Comparison of ENCODE assay signal across 8 mouse cellular contexts in genomic region chr19:31762411-31763245, GRCm38 (mm10). TPM values are rescaled to one million over a fixed set of nuclear protein-coding genes. Genes with fewer than 3 reads are reported as not detected.
DNase-seq lines count a peak whose midpoint lies in the region; ATAC-seq and TF ChIP-seq lines count a peak whose summit lies in the region.

No protein-coding gene starts in this region.

- no peaks in the 10 kb centered on the region for H3K36me3 ChIP-seq in hindbrain, postnatal 0 days (ENCODE audit: insufficient read depth, low read length)
- H3K36me3 ChIP-seq in liver, embryonic 13.5 days: no peaks in the 10 kb centered on the region
- H3K36me3 ChIP-seq in neural tube, embryonic 11.5 days (ENCODE audit: control insufficient read depth, insufficient read depth, low read length): no peaks in the 10 kb centered on the region

- whole genome bisulfite sequencing in hindbrain, postnatal 0 days: 1% methylated on average over 24 of the region's 24 CpGs
- under 1% methylated on average over 24 of the region's 24 CpGs for WGBS in liver, embryonic 13.5 days (ENCODE audit: insufficient replicate concordance)
- WGBS in neural tube, embryonic 11.5 days: under 1% methylated on average over 24 of the region's 24 CpGs

- no peak for TF ChIP-seq CTCF in hindbrain, postnatal 0 days (IDR thresholded peaks at IDR 0.05; ENCODE audit: low read depth)

- peaks cover 33% of the 10 kb centered on the region for H3K27me3 ChIP-seq in hindbrain, postnatal 0 days (ENCODE audit: insufficient read depth, low read length)
- H3K27me3 ChIP-seq in liver, embryonic 13.5 days: peaks cover 44% of the 10 kb centered on the region
- H3K27me3 ChIP-seq in neural tube, embryonic 11.5 days (ENCODE audit: control insufficient read depth, insufficient read depth, low read length): peaks cover 7% of the 10 kb centered on the region

- H3K4me1 ChIP-seq in hindbrain, postnatal 0 days (ENCODE audit: insufficient read depth, low read length): peaks cover 12% of the 10 kb centered on the region; the same call in 1 of the 2 replicates
- peaks cover 43% of the 10 kb centered on the region for H3K4me1 ChIP-seq in liver, embryonic 13.5 days (replicated peaks)
- 0 out of 2 replicates have a peak, but pooled peaks cover 6% of the 10 kb centered on the region for H3K4me1 ChIP-seq in neural tube, embryonic 11.5 days (ENCODE audit: control insufficient read depth, insufficient read depth, low read length)

- H3K27ac ChIP-seq in hindbrain, postnatal 0 days: no peak overlapping the region
- no peak overlapping the region for H3K27ac ChIP-seq in liver, embryonic 13.5 days
- H3K27ac ChIP-seq in neural tube, embryonic 11.5 days (ENCODE audit: low read depth, low read length): peak overlapping the region; percentile 24; the same call in 1 of the 2 replicates

- peak; percentile 57 for DNase-seq in ES-CJ7 (ENCODE audit: low read depth, low spot score)
- DNase-seq in adrenal gland, postnatal 25 days: peak; percentile 42
- DNase-seq in gastrocnemius, postnatal 10 days: peak; percentile 34
- DNase-seq in hindbrain, postnatal 0 days (ENCODE audit: low spot score): peak; percentile 51
- DNase-seq in liver, embryonic 13.5 days: no peak
- DNase-seq in neural tube, embryonic 11.5 days (ENCODE audit: low spot score): peak; percentile 75
- no peak for DNase-seq in thymus, postnatal 10 days (ENCODE audit: low spot score in 2 of 2)
- no peak for DNase-seq in frontal cortex, postnatal 36 days (ENCODE audit: low spot score in 2 of 2)

- H3K9me3 ChIP-seq in hindbrain, postnatal 0 days (ENCODE audit: low read length): no peaks in the 10 kb centered on the region
- no peaks in the 10 kb centered on the region for H3K9me3 ChIP-seq in liver, embryonic 13.5 days (replicated peaks)
- H3K9me3 ChIP-seq in neural tube, embryonic 11.5 days (ENCODE audit: control insufficient read depth, low read length): no peaks in the 10 kb centered on the region

- peak overlapping the region; percentile 54 for H3K4me3 ChIP-seq in hindbrain, postnatal 0 days (ENCODE audit: low read length)
- H3K4me3 ChIP-seq in liver, embryonic 13.5 days (replicated peaks): peak overlapping the region; percentile 63
- peak overlapping the region; percentile 54 for H3K4me3 ChIP-seq in neural tube, embryonic 11.5 days (ENCODE audit: low read depth, low read length)

- ATAC-seq in hindbrain, postnatal 0 days: no peak
- ATAC-seq in liver, embryonic 13.5 days (ENCODE audit: low read depth): 0 out of 2 replicates have a peak, but pooled peaks have one; percentile 29
- no peak for ATAC-seq in neural tube, embryonic 11.5 days (ENCODE audit: insufficient read depth, low FRiP score, low TSS enrichment)

- peak overlapping the region; percentile 99 for H3K4me2 ChIP-seq in hindbrain, postnatal 0 days (ENCODE audit: low read depth, low read length)
- H3K4me2 ChIP-seq in liver, embryonic 13.5 days: peak overlapping the region; percentile 87
- H3K4me2 ChIP-seq in neural tube, embryonic 11.5 days (ENCODE audit: low read depth): peak overlapping the region; percentile 84

- peak overlapping the region; percentile 43; the same call in 1 of the 2 replicates for H3K9ac ChIP-seq in hindbrain, postnatal 0 days (replicated peaks; ENCODE audit: low read length)
- peak overlapping the region; percentile 59 for H3K9ac ChIP-seq in liver, embryonic 13.5 days
- peak overlapping the region; percentile 37 for H3K9ac ChIP-seq in neural tube, embryonic 11.5 days (ENCODE audit: low read length)

RNA-seq across cellular contexts. Expression of gene Prkg1, which starts 2.2 kb away (rescaled TPM):
- total RNA-seq in adrenal gland, postnatal 25 days (2021): 7.7 and 8.2 TPM in 2 replicates
- total RNA-seq in gastrocnemius, postnatal 10 days (2021): 10 to 100 TPM; 30.5 to 38.3 TPM
- 8.6 and 10.9 TPM in 2 replicates for total RNA-seq in hindbrain, postnatal 0 days (2014; rRNA removed)
- polyA plus RNA-seq in hindbrain, postnatal 0 days (2015; fragmentation: Nextera tagmentation; extraction: Ambion mirVana): 4.7 and 5.3 TPM in 2 replicates
- 0.83 and 0.92 TPM in 2 replicates for polyA plus RNA-seq in liver, embryonic 13.5 days (2015; fragmentation: Nextera tagmentation; extraction: Ambion mirVana)
- 7.7 and 8.2 TPM in 2 replicates for polyA plus RNA-seq in neural tube, embryonic 11.5 days (2014; fragmentation: Nextera tagmentation; extraction: Ambion mirVana)

Comparison
In these comparisons a context has a peak if more than half of its experiments do, and no peak if none do; other contexts are left out.
1. DNase-seq: peak in ES-CJ7 (single experiment), adrenal gland, postnatal 25 days (single experiment), gastrocnemius, postnatal 10 days (single experiment), hindbrain, postnatal 0 days (single experiment) and neural tube, embryonic 11.5 days (single experiment); none in liver, embryonic 13.5 days (single experiment), thymus, postnatal 10 days (0 of 2) and frontal cortex, postnatal 36 days (0 of 2).
2. Peak in every context shown above with its lines, with median percentiles within 50 percentile points of each other: H3K4me2 ChIP-seq, H3K4me3 ChIP-seq and H3K9ac ChIP-seq.